ENCODE assay signal across 28 mouse cellular contexts in the genomic region with DNA sequence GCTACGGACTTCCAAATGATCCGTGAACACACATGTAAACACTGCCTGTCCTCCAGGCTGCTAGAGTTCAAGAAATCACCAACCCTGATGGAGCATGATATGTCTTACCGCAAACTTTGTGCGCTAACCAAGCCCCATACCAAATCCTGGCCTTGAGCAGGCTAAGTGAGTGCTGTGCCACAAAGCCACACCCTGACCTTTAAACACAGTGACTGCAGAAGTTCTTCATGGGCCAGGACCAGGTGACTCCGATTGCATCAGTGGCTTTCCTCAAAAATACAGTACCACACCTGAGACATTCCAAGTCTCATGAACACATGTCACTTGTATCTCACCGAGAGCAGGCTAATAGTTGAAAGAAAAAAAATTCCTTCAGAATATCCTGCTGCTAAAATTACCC. TPM values are rescaled to one million over a fixed set of nuclear protein-coding genes. Genes with fewer than 3 reads are reported as not detected.
A peak's percentile ranks its signal among the peaks of the same experiment; 100 is the strongest.
DNase-seq lines count a peak whose midpoint lies in the region; TF ChIP-seq lines count a peak whose summit lies in the region.
"Had no signal": no experiment of that assay in that cellular context is flagged by ENCODE, and none has a peak within 500 bp of the region (broad histone marks: within the 10 kb centered on the region; RNA-seq: fewer than 3 reads in every experiment).

No protein-coding gene starts in this region.

- DNase-seq in layer of hippocampus, adult 2 months (ENCODE audit: low spot score in 2 of 2): no peak
- DNase-seq in layer of hippocampus, adult 11-12 months (ENCODE audit: low spot score): no peak
- peak; percentile 15 for DNase-seq in urinary bladder, postnatal 14 days (ENCODE audit: low spot score)
- DNase-seq in urinary bladder, adult 18-20 months (ENCODE audit: low spot score in 2 of 2): no peak
- DNase-seq in large intestine, adult 2 months (ENCODE audit: low read depth, low spot score): peak; percentile 19
- no peak for DNase-seq in gastrocnemius, postnatal 10 days
- DNase-seq in gastrocnemius, postnatal 36 days: no peak
- DNase-seq: adrenal gland, postnatal 10 days; B cell, adult 2 months; cerebellum, adult 11 months; cerebellum, adult 8-10 months; cerebellum, postnatal 10 days; cerebellum, postnatal 36 days; embryo, embryonic 11 days; heart, adult 11 months; heart, postnatal 10 days; heart, postnatal 36 days had no signal

- 34% methylated on average over 6 of the region's 6 CpGs for WGBS in large intestine, adult 2 months

- peak overlapping the region; percentile 10; the same call in 1 of the 2 replicates for H3K27ac ChIP-seq in layer of hippocampus, adult 2 months
- H3K27ac ChIP-seq: embryonic facial prominence, embryonic 10.5 days; embryonic facial prominence, embryonic 13.5 days; forebrain, embryonic 12.5 days; forebrain, embryonic 15.5 days; heart, embryonic 15.5 days; hindbrain, embryonic 10.5 days; hindbrain, embryonic 15.5 days had no signal

- H3K4me3 ChIP-seq in layer of hippocampus, adult 2 months: no peak overlapping the region
- H3K4me3 ChIP-seq: embryonic facial prominence, embryonic 10.5 days; embryonic facial prominence, embryonic 13.5 days; erythroblast, embryonic 14.5 days; forebrain, embryonic 12.5 days; forebrain, embryonic 15.5 days; heart, embryonic 12.5 days; heart, embryonic 15.5 days; hindbrain, embryonic 10.5 days; hindbrain, embryonic 15.5 days had no signal

- TF ChIP-seq CTCF in layer of hippocampus, adult 2 months (conservative IDR thresholded peaks at IDR 0.05): no peak

- intact Hi-C loops in gastrocnemius, postnatal 36 days (cut with DNase I): no loop called here

RNA-seq across cellular contexts. Expression of a gene that starts 52.7 kb away (rescaled TPM):
- total RNA-seq in layer of hippocampus, adult 2 months (2021): 10 to 100 TPM; 19.0 to 22.8 TPM
- polyA plus RNA-seq in large intestine, adult 2 months (2012; rRNA removed): 18.5 and 22.4 TPM in 2 replicates
- total RNA-seq in gastrocnemius, postnatal 10 days (2021): 1 to 10 TPM; 5.9 to 6.5 TPM
- 1 to 10 TPM; 7.1 to 7.7 TPM for total RNA-seq in gastrocnemius, postnatal 36 days (2021)

RNA-seq across cellular contexts. Expression of a gene that starts 57.0 kb away (rescaled TPM):
- under 1 TPM; 0.27 to 0.28 TPM for total RNA-seq in layer of hippocampus, adult 2 months (2021)
- polyA plus RNA-seq in large intestine, adult 2 months (2012; rRNA removed): 0.04 and 0.18 TPM in 2 replicates
- total RNA-seq in gastrocnemius, postnatal 10 days (2021): 100 to 1,000 TPM; 195 to 220 TPM
- total RNA-seq in gastrocnemius, postnatal 36 days (2021): 100 to 1,000 TPM; 283 to 325 TPM
- polyA plus RNA-seq: embryonic facial prominence, embryonic 10.5 days; erythroblast, embryonic 14.5 days; G1E; Patski had no signal

Comparison
In these comparisons a context has a peak if more than half of its experiments do, and no peak if none do; other contexts are left out.
1. DNase-seq: peak in urinary bladder, postnatal 14 days (single experiment) and large intestine, adult 2 months (single experiment); none in layer of hippocampus, adult 2 months (0 of 2), layer of hippocampus, adult 11-12 months (single experiment), urinary bladder, adult 18-20 months (0 of 2), gastrocnemius, postnatal 10 days (single experiment) and gastrocnemius, postnatal 36 days (0 of 2).
2. RNA of a gene that starts 57.0 kb away (total RNA-seq): 283 to 325 TPM in gastrocnemius, postnatal 36 days and 195 to 220 TPM in gastrocnemius, postnatal 10 days; 0.27 to 0.28 TPM in layer of hippocampus, adult 2 months; every median in the first group is over 100 times any median in the second.